Mouse (Mus musculus): ENCODE results near the gene Abhd17a.

GRCm38 (mm10) chr10:80589127-80589878, 838 bp downstream of the Abhd17a start:
- TF ChIP-seq CTCF (conservative IDR thresholded peaks at IDR 0.05; ENCODE audit: insufficient read depth, insufficient read length, low read depth, low read length): no peak
- no peak for TF ChIP-seq POLR2A (IDR thresholded peaks at IDR 0.05; ENCODE audit: low read depth, low read length)

Measured in kidney, adult 2 months (tissue).